Mouse (Mus musculus): ENCODE data around the gene Gtdc1.

GRCm38 (mm10) chr2:44780961-44781360 is 146.5 kb downstream of the Gtdc1 start:
- no peak for TF ChIP-seq CTCF (IDR thresholded peaks at IDR 0.05; ENCODE audit: low read depth)
- no peak for TF ChIP-seq EP300 (IDR thresholded peaks at IDR 0.05; ENCODE audit: low read depth)
